Mouse (Mus musculus) brain, embryonic 18.5 days (tissue): ENCODE measurements around the gene Agrn.

Experiments
- DNase-seq: peaks from one replicate; pipeline ENCODE4 v3.0.0-alpha.2; 2012; ENCODE audit warnings: low read depth, low spot score

Agrn gene

DNA sequence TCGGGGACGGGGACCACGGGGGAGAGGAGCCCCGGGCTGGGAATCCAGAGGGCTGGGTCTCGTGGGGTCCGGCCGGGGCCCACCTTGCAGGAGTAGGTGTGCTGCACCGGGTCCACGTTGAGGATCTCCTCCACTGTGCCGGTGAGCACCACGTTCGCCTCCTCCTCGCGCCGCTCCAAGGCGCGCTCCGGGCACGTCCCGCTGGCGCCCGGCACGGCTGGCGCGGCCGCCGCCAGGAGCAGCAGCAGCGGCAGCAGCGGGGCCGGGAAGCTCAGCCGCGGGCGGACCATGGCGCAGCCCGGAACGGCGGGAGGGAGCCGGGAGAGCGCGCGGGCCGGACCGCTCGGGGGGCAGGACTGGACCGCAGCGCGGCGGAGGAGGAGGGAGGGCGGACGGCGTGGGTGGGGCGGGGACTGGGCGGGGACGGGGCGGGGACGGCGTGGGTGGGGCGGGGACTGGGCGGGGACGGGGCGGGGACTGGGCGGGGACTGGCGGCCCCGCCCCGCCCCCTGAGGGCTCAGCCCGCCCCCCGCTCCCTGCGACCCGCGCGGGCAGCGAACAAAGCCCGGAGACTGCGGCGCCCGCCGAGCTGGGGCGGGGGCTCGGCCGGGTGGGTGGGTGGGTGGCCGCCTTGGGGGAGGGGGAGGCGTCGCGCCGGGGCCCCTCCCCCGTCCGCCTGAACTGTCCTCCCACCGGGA, at the start of gene Agrn:
Gene Agrn, minus strand, starts transcription at position 358 of the 698 bp plus-strand sequence.
- no peak for DNase-seq

DNA sequence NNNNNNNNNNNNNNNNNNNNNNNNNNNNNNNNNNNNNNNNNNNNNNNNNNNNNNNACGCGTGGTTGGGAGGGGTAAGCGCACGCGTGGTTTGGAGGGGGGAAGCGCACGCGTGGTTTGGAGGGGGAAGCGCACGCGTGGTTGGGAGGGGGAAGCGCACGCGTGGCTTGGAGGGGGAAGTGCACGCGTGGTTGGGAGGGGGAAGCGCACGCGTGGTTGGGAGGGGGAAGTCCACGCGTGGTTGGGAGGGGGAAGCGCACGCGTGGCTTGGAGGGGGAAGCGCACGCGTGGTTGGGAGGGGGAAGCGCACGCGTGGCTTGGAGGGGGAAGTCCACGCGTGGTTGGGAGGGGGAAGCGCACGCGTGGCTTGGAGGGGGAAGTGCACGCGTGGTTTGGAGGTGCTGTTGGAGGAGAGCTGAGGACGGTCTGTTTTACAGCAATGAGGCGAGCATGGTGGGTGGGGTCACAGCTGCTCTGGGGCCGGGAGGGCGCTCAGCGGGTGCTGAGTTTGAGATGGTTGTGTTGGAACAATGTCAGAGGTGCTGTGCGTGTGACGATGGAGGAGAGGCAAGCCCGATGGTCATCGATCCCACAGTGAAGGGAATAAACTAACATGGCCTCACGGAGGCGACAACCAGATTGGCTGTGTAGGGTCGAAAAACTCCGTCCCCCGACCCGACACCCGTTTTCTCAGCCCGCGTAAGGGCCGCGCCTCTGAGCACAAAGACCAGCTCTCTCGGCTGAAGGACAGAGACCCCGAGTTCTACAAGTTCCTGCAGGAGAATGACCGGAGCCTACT, 39.6 kb upstream of the Agrn start:
- DNase-seq = no peak

DNA sequence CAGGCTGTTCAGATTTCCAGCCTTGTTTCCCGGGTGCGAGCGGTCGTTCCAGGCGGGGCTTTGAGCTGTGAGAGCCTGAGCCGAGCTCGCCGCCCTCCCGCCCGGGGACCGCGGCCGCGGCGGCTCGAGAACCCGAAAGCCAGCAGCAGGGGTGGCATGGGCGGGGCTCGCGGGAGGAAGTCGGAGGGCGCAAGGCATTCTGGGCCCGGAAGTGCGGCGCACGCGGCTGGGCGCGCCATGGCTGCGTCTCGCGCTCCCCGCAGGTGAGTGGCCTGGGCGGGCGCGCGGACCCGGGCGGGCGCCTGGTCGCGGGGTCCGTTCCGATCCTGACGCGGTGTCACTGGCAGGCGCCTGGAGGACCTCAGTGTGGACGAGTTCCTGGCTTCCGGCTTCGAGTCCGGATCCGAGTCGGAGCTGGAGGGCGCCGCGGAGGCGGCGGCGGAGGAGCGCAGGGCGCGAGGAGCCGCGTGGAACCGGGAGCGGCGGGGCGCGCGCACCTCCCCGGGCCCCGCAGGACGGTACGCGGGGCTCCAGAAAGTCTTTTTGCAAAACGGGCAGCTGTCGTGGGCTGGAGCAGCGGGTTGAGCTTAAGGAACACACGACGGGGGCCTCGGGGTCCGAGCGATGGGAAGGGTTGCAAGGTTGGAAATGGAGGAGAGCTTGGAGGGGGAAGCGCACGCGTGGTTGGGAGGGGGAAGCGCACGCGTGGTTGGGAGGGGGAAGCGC, 38.7 kb upstream of the Agrn start, which contains the start of gene Noc2l:
Gene Noc2l, plus strand, starts transcription at position 203 of the 726 bp plus-strand sequence.
- peak; percentile 91 for DNase-seq

DNA sequence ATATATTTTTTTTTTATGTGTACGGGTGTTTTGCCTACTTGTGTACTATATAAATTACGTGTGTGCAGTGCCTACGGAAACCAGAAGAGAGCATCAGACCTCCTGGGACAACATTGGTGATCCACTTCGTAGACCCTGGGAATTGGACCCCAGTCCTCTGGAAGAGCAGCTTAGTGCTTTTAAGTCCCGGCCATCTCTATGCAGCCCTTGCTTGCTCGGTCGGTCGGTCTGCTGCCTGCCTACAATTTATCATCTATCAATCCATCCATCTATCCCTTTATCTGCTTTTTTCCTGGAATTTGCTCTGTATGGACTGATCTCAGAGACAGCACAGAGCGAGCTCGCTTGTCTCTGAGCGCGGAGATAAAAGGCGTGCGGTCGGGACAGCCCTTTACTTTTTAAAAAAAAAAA, 38.1 kb upstream of the Agrn start:
- peak; percentile 57 for DNase-seq

DNA sequence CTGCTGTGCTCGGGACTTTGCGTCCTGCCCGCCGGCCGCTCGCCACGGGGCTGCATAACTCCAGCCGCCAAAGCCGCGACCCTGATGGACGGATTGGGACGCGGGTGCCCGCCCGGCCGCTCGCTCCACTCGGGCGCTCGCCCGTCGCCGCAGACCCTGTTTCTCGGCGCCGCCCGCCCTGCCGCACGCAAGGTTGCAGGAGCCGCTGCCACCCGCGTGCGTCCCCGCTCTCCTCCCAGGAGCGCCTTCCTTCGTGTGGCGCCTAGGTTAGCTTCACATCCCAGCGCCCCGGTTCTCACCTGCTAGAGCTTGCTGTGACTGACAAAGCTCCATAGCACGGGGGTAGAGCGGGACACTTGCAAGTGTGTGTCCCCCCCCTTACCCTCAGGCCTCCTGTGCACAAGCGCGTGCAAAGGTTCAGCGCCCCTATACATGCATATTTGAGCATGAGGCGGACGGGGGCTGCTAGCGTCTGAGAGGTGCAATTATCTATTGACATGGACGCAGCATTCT, 37.5 kb upstream of the Agrn start, which contains the start of gene Plekhn1:
Gene Plekhn1, minus strand, starts transcription at position 157 of the 513 bp plus-strand sequence.
- peak; percentile 43 for DNase-seq

DNA sequence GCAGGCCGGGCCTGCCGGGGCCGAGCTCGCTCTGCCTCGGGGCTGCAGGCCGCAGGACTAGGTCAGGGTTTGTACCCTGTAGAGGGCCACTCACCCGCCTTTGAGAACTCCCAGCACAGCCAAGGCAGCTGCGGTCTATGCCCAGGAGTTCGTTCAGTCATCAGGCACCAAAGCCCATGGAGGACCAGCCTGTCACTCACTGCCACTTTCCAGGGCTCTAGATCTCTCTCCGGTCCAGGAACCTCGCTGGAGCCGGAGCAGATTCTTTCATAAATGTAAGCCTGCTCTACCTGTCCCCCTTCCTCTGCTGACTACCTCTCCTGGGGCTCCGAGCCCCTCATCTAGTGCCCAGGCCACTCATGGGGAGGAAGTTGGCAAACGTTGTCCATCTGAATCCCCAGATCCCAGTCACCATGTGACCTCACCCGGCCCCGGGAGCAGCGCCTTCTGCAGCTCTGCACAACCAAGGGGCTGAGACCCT, 36.8 kb upstream of the Agrn start:
- DNase-seq = no peak

DNA sequence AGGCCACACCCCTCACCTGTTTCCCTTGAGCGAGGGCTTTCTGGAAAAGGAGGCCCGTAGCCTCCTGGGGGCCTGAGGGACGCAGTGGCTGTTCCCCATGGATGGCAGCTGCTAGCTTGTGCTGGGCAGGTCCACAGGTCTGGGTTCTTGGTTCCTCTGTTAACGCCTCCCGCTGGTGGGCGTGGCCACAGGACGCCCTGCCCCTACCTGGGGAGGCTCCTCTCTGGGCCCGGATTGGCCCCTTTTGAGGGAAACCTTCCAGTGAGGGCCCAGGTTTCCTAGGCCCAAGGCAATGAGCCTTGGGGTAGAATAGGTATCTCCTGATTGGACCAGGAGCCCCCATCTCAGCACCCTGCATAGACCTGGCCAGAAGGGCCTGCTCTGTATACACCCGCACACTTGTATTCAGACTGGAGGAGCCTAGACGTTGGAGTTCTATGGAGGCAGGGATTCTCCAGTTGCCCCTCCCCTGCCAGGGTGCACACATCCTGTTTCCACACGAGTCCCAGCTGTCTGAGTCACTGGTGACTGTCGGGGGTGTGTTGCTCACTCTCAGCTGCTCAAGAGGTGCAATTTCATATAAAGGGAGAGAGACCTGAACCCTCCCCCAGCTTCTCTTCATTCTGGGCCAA, 31.2 kb upstream of the Agrn start:
- DNase-seq = no peak

DNA sequence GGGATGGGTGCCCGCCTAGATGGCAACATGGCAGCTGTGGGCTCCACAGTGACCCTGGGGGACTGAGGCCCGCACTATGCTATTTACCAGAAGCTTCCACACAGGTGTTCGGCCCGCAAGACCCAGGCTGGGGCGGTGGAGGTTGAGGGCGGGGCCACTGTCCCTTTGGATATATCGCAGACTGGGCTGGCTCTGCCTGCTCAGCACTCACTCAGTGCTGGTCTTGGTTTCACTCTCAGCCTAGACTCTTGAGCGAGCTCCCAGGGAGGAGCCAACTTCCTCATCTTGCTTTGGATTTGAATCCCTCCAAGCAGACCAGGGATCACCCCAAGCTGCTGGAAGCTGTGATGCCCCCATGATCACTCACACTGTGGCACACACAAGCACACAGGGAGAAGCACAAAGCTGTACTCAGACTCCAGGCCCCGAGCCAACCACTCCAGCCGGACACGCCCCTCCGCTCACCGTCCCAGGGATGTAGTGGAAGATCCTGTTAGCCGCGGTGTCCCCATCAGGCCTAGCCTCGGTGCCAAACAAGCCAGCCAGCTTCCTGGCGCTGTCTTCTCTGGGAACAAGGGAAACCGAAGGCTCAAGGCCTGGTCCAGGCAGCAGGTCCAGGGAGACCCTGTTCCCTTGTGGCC, 30.6 kb upstream of the Agrn start:
- no peak for DNase-seq

DNA sequence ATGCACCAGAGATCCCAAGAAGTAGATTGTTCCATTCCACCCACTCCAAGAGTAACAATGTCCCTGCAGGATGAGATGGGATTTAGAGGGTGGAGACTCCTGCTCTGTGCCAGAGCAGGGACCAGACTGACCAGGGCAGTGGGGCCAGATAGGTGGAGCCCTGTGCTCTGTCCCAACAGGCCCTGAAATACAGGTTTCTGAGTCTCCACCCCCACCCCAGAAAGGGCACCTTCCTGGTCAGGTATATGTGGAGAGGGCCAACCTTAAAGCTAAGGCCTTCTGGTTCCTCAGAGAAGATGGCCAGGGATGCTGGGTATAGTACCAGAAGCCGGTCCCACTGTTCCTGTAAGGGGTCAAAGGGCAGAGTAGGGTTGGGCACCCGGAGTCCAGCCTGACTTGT, 27.0 kb upstream of the Agrn start:
- DNase-seq = no peak

DNA sequence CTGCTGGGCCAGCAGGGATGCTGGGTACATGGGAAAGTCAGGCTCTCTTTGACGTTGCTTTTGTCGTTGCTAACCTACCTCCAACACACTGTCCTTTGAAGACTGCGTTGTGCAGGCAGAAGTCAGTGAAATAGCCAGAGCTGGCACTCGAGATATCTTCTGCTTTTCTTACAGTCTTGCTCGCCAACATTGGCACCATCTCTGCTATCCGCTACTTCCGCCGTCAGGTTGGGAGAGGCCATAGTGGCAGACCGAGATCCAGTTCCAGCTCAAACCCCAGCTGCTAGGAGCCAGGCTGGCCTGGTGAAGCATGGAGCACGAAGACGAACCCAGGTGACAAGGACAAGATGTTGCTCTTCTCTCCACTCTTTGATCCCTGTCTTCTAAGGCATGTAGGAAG, 22.6 kb upstream of the Agrn start:
- DNase-seq = no peak

DNA sequence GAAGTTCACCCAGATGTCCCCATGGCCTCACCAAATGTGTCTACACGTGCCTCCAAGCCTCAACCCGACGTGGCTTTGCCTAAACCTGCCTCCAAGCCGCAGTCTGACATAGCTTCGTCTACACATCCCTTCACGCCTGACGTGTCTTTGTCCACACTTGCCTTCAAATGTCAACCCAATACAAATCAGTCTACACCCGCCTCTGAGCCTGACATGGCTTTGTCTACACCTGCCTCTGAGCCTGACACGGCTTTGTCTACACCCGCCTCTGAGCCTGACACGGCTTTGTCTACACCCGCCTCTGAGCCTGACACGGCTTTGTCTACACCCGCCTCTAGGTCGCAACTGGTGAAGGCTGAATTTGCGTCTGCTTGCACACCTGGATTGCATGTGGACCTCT, 20.6 kb upstream of the Agrn start:
- DNase-seq = no peak

DNA sequence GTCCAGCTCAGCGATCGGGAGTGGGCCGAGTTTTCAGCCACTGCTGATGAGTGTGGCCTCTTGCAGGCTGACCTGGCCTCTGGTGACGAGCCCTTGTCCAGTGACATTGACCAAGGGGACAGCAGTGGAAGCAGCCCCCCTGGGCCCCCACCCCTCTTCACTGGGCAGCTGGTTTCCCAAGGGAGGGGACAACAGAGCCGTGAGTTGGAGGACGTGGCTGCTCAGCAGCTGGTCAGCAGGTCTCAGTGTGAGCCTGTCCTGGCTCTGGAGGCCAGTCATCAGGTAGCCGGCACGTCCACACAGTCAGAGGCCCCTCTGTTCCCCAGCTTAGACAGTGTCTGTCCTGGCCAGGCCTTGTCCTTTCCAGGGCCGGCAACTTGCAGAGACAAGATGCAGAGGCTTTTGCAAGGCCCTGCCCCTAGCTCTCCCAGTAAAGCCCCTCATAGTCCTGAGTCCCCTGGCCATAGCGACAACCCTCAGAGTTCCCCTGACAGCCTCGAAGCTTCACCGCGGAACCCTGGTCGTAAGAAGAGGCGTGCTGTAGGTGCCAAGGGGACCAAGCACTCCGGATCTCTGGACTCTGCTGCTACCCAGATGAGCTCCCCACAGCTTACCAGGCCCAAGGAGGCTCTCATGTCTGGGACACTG, 19.9 kb upstream of the Agrn start:
- no peak for DNase-seq

DNA sequence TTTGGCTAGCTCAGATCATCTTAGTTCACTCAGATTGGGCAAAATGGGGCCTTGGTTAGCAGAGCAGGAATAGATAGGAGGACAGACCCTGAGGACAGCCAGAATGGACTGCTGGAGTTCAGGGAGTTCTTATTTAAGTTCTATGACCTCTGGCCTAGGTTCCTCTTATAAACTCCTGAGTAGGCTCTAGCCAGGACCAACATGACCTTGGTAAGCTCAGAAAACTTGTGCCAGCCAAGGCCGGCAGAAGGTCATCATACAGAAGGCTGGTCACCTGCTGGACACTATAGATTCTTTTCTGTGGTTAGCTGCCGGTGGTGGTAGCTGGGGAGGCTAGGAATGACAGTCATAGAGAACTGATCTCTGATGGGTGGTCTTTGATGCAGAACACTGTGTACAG, 18.9 kb upstream of the Agrn start:
- DNase-seq = no peak

DNA sequence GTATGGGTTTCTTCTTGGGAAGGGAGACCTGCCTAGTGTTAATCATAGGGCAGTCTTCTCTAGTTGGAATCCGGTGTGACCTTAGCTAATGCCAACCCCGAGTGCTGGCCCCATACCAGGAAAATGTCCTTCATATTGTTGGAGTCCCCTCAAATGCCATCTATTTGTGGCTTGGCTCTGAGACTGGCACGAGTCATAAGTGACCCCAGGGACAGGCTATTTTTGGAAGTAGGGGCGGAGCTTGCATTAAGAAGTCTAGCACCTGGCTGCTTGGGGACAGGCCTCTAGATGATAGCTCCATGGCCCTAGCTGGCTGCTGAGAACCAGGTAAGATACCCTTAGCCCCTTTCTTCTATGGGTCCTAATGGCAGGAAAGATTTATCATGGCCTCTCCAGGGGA, 18.4 kb upstream of the Agrn start, which contains the start of gene Perm1:
Gene Perm1, plus strand, starts transcription at position 220 of the 400 bp plus-strand sequence.
- no peak for DNase-seq

DNA sequence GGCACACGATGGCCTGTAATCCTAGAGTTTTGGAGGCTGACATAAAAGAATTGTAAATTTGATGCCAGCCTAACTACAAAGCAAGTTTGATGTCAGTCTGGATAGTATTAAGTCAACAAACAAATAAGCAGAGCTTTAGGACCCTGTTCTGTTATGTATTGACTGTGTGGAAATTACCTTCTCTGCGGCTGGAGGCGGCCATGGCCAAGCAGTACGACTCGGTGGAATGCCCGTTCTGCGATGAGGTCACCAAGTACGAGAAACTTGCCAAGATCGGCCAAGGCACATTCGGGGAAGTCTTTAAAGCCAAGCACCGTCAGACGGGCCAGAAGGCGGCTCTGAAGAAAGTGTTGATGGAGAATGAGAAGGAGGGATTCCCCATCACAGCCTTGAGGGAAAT, 15.8 kb upstream of the Agrn start:
- no peak for DNase-seq

DNA sequence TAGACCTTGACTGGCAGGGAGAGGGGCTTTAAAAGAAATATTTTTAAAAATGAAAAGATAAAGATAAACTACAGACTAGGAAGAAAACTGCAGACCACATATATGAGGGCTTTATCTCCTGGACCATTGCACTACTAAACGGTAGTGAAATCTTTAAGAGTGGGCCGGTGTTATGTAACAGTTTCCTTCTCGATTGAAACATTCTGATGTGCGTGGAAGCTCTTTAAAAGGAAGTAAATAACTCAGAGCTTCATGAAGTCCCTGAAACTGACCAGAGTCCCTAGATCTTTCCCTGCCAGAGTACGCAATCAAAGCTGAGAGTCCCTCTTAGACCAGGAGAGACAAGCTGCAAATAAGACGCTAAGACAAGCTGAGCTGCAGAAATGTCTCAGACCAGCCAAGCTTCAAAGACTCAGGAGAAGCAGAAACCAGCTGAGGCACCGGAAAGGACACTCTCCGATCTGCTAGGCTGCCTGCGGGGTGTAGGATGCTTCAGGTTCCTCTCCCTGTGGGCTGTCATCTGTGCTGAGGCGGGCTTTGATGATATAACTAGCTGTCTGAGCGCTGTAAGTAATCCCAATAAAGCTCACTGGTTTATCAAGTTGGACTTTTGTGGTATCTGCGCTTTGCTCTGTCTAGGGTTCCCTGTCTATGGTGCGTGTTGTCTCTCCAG, 12.8 kb upstream of the Agrn start:
- no peak for DNase-seq

DNA sequence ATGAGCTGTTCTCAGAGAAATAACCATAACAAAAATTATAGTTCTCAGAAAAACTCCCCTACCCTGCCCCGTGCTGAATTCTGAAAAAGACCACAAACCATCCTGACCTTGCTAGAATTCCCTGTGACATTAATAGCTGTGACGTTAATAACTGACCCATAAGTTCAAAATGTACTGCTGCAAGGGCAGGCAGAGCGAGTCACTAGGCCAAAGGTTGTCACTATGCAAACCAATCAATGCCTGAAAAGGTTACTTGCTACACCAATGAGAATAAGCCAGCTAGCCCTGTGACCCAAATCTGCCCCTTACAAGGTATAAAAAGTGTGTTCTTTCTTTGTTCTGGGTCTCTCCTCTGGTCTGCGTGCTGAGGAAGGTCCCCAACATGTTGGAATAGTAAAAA, 11.6 kb upstream of the Agrn start:
- no peak for DNase-seq

DNA sequence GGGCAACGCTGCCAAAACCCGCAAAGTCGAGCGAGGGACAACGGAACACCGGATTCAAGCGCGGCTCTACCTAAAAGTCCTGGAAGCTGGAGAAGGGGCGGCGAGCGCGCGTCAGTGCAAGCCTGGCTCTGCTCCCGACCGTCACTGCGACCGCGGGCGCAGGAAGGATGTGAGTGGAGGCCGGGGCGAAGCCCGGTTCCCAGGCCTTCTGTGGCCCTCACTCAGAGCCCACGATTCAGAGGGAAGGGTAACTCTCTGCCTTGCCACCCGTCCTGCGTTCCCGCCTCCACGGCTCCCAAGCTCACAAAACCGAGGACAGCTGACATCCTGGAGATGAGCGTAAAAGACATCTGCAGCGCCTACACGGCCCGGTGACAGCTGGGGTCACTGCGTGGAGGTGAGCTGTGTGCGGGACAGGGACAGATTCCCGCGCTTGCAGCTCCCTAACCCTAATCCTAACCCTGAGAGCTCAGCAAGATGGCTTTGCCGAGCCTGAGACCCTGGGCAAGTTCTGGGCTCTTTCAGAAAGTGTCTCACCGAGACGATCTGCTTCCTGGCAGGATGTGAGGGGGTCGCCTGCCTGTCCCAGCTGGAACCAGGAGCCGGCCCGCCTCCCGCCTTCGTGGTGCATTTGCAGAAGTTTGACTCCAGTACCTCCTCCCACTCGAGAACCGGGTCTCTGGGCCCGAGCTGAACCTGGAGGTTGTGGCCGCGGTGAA, 6.3 kb upstream of the Agrn start:
- DNase-seq = no peak

DNA sequence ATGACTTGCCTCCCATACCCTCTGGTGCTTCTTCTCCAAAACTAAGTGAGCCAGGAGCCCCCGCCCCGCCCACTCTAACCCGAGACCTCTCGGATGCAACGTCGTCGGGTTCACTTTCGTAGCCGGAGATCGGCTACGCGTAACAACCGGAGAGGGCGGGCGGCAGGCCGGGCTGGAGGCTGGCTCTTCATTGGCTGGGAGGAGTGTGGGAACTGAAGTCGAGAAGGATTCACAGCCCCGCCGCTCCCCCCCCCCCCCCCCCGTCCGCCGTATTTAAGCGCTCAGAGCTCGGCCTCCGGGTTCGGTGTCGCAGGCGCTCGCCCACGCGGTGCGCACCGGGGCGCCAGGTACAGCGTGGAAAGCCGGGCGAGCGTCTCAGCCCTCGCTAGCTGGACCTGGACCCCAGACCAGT, 5.7 kb upstream of the Agrn start, which contains the start of gene AW011738:
Gene AW011738, plus strand, starts transcription at position 304 of the 412 bp plus-strand sequence.
- no peak for DNase-seq
